Mouse (Mus musculus): Measurements from ENCODE around the gene Olfr921. TPM values are rescaled to one million over a fixed set of nuclear protein-coding genes. Genes with fewer than 3 reads are reported as not detected.

Olfr921 gene
- not detected in 2 replicates for polyA plus RNA-seq (2015; fragmentation: Nextera tagmentation; extraction: Ambion mirVana)

DNA sequence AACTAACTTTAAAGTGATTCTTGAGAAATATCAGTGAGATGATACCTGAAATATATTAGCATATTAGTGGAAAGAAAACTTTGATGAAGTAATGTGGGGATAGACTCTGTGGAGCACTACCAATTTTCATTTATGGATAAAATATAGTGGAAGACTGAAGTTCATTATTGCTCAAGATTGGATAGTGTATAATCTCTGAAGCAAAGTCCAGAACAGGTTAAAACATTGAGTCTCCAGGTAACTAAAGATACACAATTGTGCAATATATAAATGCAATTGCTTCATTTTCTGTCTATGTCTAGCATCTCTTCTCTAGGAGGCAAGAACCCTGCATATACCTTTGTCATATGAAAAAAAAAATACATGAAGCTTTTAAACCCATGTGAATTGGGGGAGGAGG lies at the start of gene Olfr921:
Olfr921 (plus strand) TSS at position 301 of the 400 bp plus-strand sequence.
- Histone ChIP-seq H3K4me3 (ENCODE audit: low read length) (no peak within 1 kb of the TSS), H3K4me2 (ENCODE audit: low read length) (no peak within 1 kb of the TSS), H3K27ac (ENCODE audit: low read depth, low read length) (no peak within 1 kb of the TSS), H3K9me3 (ENCODE audit: control insufficient read depth, low read length) (no peaks in the 10 kb centered on the region), H3K36me3 (ENCODE audit: control insufficient read depth, insufficient read depth, low read length) (no peaks in the 10 kb centered on the region), H3K27me3 (replicated peaks; ENCODE audit: control insufficient read depth, insufficient read depth, low read length) (no peaks in the 10 kb centered on the region), H3K4me1 (ENCODE audit: control insufficient read depth, insufficient read depth, low read depth, low read length) (no peaks in the 10 kb centered on the region), H3K9ac (ENCODE audit: low read depth, low read length) (no peak within 1 kb of the TSS)
- ATAC-seq = no peak

DNA sequence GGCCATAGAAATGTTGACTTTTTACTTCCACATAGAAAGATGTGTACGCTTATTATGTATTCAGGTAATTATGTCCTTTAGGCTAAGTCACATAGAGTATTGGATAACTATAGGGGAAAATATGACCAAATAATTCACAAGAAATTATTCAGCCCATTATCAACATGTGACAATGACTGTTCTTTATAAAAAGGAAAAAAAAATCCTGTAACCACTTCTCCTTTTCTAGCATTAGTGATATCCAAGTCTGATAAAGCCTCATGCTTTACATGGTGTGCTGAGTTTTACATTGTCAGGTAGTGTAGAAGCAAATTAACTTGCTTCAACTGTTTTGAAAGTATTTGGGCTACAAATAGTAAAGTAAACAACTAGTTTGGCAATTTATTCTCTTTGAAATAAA lies 48.8 kb upstream of the Olfr921 start:
- no peak overlapping the region for H3K4me3 ChIP-seq (ENCODE audit: low read length)
- no peaks in the 10 kb centered on the region for H3K36me3 ChIP-seq (ENCODE audit: control insufficient read depth, insufficient read depth, low read length)
- H3K27me3 ChIP-seq (replicated peaks; ENCODE audit: control insufficient read depth, insufficient read depth, low read length) = no peaks in the 10 kb centered on the region
- ATAC-seq = no peak
- no peak overlapping the region for H3K4me2 ChIP-seq (ENCODE audit: low read length)
- H3K27ac ChIP-seq (ENCODE audit: low read depth, low read length) = no peak overlapping the region
- no peaks in the 10 kb centered on the region for H3K9me3 ChIP-seq (ENCODE audit: control insufficient read depth, low read length)
- no peak overlapping the region for H3K9ac ChIP-seq (ENCODE audit: low read depth, low read length)
- H3K4me1 ChIP-seq (ENCODE audit: control insufficient read depth, insufficient read depth, low read depth, low read length) = no peaks in the 10 kb centered on the region
- WGBS = 91% methylated on average over 1 of the region's 1 CpGs

DNA sequence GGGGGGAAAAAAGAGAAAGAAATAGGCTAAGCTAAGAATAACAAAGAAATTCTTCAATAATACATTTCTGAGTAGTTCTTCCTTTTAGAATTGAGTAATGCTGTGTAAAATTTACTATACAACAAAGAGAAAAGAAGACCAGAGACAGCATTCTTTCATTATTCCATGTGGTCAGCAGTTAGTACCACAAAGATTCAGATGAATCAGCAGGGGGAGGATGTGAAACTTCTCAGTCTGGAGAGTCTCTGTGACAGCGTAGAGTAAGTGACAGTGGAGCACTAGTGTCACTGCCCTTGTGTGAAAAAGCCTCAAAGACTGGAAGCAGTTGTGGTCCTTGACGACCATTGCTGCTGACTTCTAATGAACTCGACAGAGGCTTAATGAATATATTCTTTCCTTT lies 44.6 kb upstream of the Olfr921 start:
- Histone ChIP-seq H3K27me3 (replicated peaks; ENCODE audit: control insufficient read depth, insufficient read depth, low read length) (no peaks in the 10 kb centered on the region), H3K9ac (ENCODE audit: low read depth, low read length) (no peak overlapping the region), H3K4me3 (ENCODE audit: low read length) (no peak overlapping the region), H3K36me3 (ENCODE audit: control insufficient read depth, insufficient read depth, low read length) (no peaks in the 10 kb centered on the region), H3K27ac (ENCODE audit: low read depth, low read length) (no peak overlapping the region), H3K9me3 (ENCODE audit: control insufficient read depth, low read length) (no peaks in the 10 kb centered on the region), H3K4me1 (ENCODE audit: control insufficient read depth, insufficient read depth, low read depth, low read length) (no peaks in the 10 kb centered on the region), H3K4me2 (ENCODE audit: low read length) (no peak overlapping the region)
- WGBS = 75% methylated on average over 3 of the region's 3 CpGs
- ATAC-seq = no peak

DNA sequence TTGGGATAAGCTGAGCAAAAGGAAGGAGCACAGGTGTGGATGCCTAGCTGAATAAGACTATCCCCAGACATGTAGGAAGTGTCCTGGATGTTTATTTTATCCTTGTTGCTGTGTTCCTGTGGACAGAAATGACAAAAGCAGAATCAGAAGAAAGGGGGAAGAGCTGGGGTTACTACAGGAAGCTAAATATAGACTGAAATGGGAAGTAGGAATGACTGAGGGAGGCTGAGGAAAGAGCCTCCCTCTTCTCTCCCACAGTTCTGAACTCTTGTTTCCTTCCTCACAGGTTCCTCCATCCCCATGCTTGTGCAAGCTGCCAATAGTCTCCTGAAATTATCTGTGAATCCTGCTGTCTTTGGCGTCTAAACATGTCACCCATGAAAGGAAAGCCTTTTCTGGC lies 31.5 kb upstream of the Olfr921 start:
- Histone ChIP-seq H3K36me3 (ENCODE audit: control insufficient read depth, insufficient read depth, low read length) (no peaks in the 10 kb centered on the region), H3K27ac (ENCODE audit: low read depth, low read length) (no peak overlapping the region), H3K4me1 (ENCODE audit: control insufficient read depth, insufficient read depth, low read depth, low read length) (no peaks in the 10 kb centered on the region), H3K9me3 (ENCODE audit: control insufficient read depth, low read length) (no peaks in the 10 kb centered on the region), H3K27me3 (replicated peaks; ENCODE audit: control insufficient read depth, insufficient read depth, low read length) (no peaks in the 10 kb centered on the region), H3K4me2 (ENCODE audit: low read length) (no peak overlapping the region), H3K9ac (ENCODE audit: low read depth, low read length) (no peak overlapping the region), H3K4me3 (ENCODE audit: low read length) (no peak overlapping the region)
- no peak for ATAC-seq
- WGBS = 81% methylated on average over 1 of the region's 1 CpGs

DNA sequence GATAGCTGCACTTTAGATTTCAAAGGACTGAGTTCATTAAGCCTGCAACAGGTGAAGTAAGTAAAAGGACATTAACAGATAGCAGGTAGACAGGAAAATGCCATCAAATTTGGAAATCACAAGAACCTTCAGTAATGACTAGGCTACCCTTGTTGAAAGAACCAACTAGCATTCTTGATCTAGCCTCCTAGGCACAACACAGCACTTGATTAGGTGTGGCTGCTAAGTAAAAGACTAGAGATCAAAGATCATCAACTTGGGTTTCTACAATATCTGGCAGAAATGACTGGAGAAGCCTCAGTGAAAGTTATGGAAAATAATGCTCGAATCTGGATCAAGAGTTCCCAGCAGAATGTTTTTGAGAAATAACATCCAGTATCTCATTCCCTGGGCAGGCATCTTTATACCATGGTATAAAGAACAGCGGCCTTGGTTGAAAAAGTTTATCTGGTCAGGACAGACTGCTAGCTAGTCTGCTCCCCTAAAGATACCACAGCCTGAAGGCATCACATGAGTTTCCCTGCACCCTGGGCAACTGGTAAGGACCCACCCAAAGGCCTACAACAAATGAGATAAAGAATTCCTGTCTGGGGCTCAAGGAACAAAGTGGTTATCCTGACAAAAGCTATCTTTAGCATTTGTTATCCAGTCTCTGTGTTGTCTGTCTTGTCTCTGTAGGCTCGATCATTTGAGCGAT lies 28.1 kb upstream of the Olfr921 start:
- no peak overlapping the region for H3K4me2 ChIP-seq (ENCODE audit: low read length)
- H3K27me3 ChIP-seq (replicated peaks; ENCODE audit: control insufficient read depth, insufficient read depth, low read length) = no peaks in the 10 kb centered on the region
- H3K27ac ChIP-seq (ENCODE audit: low read depth, low read length) = no peak overlapping the region
- no peaks in the 10 kb centered on the region for H3K36me3 ChIP-seq (ENCODE audit: control insufficient read depth, insufficient read depth, low read length)
- WGBS = 89% methylated on average over 4 of the region's 4 CpGs
- no peak overlapping the region for H3K4me3 ChIP-seq (ENCODE audit: low read length)
- no peaks in the 10 kb centered on the region for H3K9me3 ChIP-seq (ENCODE audit: control insufficient read depth, low read length)
- no peak for ATAC-seq
- H3K9ac ChIP-seq (ENCODE audit: low read depth, low read length) = no peak overlapping the region
- no peaks in the 10 kb centered on the region for H3K4me1 ChIP-seq (ENCODE audit: control insufficient read depth, insufficient read depth, low read depth, low read length)

DNA sequence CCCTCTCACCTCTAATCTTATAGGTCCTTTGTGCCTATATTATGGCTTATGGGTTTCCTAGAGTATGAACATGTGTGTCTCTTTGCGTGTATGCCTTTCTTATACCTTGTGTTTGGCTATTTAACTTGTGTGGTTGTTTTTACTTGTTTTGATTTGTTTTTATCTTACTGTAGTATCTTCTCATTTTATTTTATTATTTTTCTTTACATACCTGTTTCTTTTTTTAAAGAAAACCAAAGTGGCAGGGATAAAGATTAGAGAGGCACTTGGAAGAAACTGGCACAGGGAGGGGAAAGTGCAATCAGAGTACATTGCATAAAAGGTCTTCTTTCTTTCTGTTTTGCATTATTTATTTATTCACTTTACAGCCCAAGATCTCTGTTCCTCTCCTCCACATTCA lies 20.9 kb upstream of the Olfr921 start, which contains the start of gene Olfr920:
Olfr920 (plus strand) TSS at position 301 of the 400 bp plus-strand sequence.
- no peaks in the 10 kb centered on the region for H3K36me3 ChIP-seq (ENCODE audit: control insufficient read depth, insufficient read depth, low read length)
- no peaks in the 10 kb centered on the region for H3K9me3 ChIP-seq (ENCODE audit: control insufficient read depth, low read length)
- H3K4me2 ChIP-seq (ENCODE audit: low read length) = no peak within 1 kb of the TSS
- no peaks in the 10 kb centered on the region for H3K27me3 ChIP-seq (replicated peaks; ENCODE audit: control insufficient read depth, insufficient read depth, low read length)
- WGBS = 94% methylated on average over 1 of the region's 1 CpGs
- H3K4me1 ChIP-seq (ENCODE audit: control insufficient read depth, insufficient read depth, low read depth, low read length) = no peaks in the 10 kb centered on the region
- no peak within 1 kb of the TSS for H3K9ac ChIP-seq (ENCODE audit: low read depth, low read length)
- H3K4me3 ChIP-seq (ENCODE audit: low read length) = no peak within 1 kb of the TSS
- no peak for ATAC-seq
- no peak within 1 kb of the TSS for H3K27ac ChIP-seq (ENCODE audit: low read depth, low read length)

DNA sequence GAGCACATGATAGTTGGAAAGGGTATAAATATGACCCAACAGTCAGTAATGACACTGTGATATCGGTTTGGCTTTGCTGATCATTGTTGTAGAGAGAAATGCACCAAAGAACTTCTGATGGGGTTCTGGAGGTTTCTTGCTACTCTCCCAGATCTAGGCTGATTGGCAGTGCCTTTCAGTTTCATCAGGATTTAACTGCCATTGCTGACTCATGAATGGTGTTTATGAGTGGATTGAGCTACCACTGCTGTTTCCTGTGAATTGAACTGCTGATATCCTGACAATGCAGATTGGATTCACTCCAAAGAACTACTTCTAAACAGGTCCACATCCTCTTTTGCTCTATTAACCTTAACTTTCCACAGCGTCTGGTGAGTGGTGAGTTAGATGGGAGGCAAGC lies 19.8 kb downstream of the Olfr921 start:
- H3K9me3 ChIP-seq (ENCODE audit: control insufficient read depth, low read length) = no peaks in the 10 kb centered on the region
- H3K27ac ChIP-seq (ENCODE audit: low read depth, low read length) = no peak overlapping the region
- no peaks in the 10 kb centered on the region for H3K4me1 ChIP-seq (ENCODE audit: control insufficient read depth, insufficient read depth, low read depth, low read length)
- H3K36me3 ChIP-seq (ENCODE audit: control insufficient read depth, insufficient read depth, low read length) = no peaks in the 10 kb centered on the region
- no peaks in the 10 kb centered on the region for H3K27me3 ChIP-seq (replicated peaks; ENCODE audit: control insufficient read depth, insufficient read depth, low read length)
- ATAC-seq = no peak
- WGBS = 93% methylated on average over 2 of the region's 2 CpGs
- no peak overlapping the region for H3K4me2 ChIP-seq (ENCODE audit: low read length)
- no peak overlapping the region for H3K4me3 ChIP-seq (ENCODE audit: low read length)
- H3K9ac ChIP-seq (ENCODE audit: low read depth, low read length) = no peak overlapping the region

DNA sequence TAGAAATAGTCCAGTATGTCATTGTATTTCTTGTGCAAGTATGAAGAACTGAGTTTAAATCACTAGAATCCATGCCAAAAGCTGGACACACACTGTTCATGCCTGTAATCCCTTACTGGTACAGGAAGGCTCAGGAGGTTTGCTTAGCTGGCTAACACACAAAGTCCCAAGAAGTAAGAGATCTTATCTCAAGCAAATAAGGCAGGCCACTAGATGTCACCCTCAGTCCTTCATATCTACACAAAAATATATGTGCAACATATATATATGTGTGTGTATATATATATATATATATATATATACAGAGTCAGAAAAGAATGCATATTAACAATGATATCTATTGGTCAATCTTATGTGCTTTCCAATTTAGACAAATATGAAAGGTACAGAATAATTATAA lies 32.8 kb downstream of the Olfr921 start:
- H3K4me3 ChIP-seq (ENCODE audit: low read length) = no peak overlapping the region
- no peaks in the 10 kb centered on the region for H3K27me3 ChIP-seq (replicated peaks; ENCODE audit: control insufficient read depth, insufficient read depth, low read length)
- no peaks in the 10 kb centered on the region for H3K4me1 ChIP-seq (ENCODE audit: control insufficient read depth, insufficient read depth, low read depth, low read length)
- ATAC-seq = no peak
- no peaks in the 10 kb centered on the region for H3K9me3 ChIP-seq (ENCODE audit: control insufficient read depth, low read length)
- H3K36me3 ChIP-seq (ENCODE audit: control insufficient read depth, insufficient read depth, low read length) = no peaks in the 10 kb centered on the region
- H3K9ac ChIP-seq (ENCODE audit: low read depth, low read length) = no peak overlapping the region
- H3K27ac ChIP-seq (ENCODE audit: low read depth, low read length) = no peak overlapping the region
- no peak overlapping the region for H3K4me2 ChIP-seq (ENCODE audit: low read length)

DNA sequence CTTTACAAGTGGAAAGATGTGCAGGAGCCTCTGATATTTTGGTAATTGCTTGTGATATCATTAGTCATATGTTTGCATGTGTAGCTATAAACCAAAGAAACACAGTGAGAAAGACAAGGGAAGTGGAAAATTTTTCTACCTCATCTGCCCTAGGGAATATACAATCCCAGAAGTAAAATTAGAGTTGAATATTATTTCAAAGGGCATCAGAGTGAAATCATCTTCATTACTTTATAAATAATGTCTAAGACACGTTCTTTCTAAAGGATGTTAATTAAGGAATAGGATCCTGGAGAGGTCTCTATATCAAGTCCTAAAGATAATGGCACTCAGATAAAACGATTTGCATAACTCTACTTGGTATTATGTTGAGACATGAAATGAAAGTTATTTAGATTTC lies 41.4 kb downstream of the Olfr921 start, which contains the start of gene Olfr922:
Olfr922 (plus strand) TSS at position 301 of the 400 bp plus-strand sequence.
- no peaks in the 10 kb centered on the region for H3K27me3 ChIP-seq (replicated peaks; ENCODE audit: control insufficient read depth, insufficient read depth, low read length)
- ATAC-seq = no peak
- H3K9ac ChIP-seq (ENCODE audit: low read depth, low read length) = no peak within 1 kb of the TSS
- no peak within 1 kb of the TSS for H3K27ac ChIP-seq (ENCODE audit: low read depth, low read length)
- H3K4me1 ChIP-seq (ENCODE audit: control insufficient read depth, insufficient read depth, low read depth, low read length) = no peaks in the 10 kb centered on the region
- 72% methylated on average over 2 of the region's 2 CpGs for WGBS
- no peak within 1 kb of the TSS for H3K4me3 ChIP-seq (ENCODE audit: low read length)
- no peaks in the 10 kb centered on the region for H3K9me3 ChIP-seq (ENCODE audit: control insufficient read depth, low read length)
- H3K4me2 ChIP-seq (ENCODE audit: low read length) = no peak within 1 kb of the TSS
- no peaks in the 10 kb centered on the region for H3K36me3 ChIP-seq (ENCODE audit: control insufficient read depth, insufficient read depth, low read length)

Measured in hindbrain, embryonic 16.5 days (tissue).